Mouse (Mus musculus): Measurements from ENCODE around the gene Gnrhr. TPM values are rescaled to one million over a fixed set of nuclear protein-coding genes. Genes with fewer than 3 reads are reported as not detected.

Gene Gnrhr
- not detected in 2 replicates for total RNA-seq (2014; rRNA removed)
- polyA plus RNA-seq (2015; fragmentation: Nextera tagmentation; extraction: Ambion mirVana) = 0.20 TPM in 1 of 2 replicates, not detected in the other

GRCm38 (mm10) chr5:86197801-86198200 lies at the start of gene Gnrhr:
Gene Gnrhr (minus strand): TSS chr5:86197901.
- H3K36me3 ChIP-seq (ENCODE audit: insufficient read depth, low read length) = no peaks in the 10 kb centered on the region
- H3K4me3 ChIP-seq (ENCODE audit: low read length) = no peak within 1 kb of the TSS
- H3K27me3 ChIP-seq (ENCODE audit: insufficient read depth, low read length) = no peaks in the 10 kb centered on the region
- ATAC-seq (no peak), DNase-seq (ENCODE audit: low spot score) (no peak)
- TF ChIP-seq CTCF (IDR thresholded peaks at IDR 0.05; ENCODE audit: low read depth) = no peak
- H3K27ac ChIP-seq = no peak within 1 kb of the TSS
- no peaks in the 10 kb centered on the region for H3K4me1 ChIP-seq (ENCODE audit: insufficient read depth, low read length)
- no peaks in the 10 kb centered on the region for H3K9me3 ChIP-seq (ENCODE audit: low read length)
- WGBS = 91% methylated on average over 10 of the region's 10 CpGs
- H3K9ac ChIP-seq (replicated peaks; ENCODE audit: low read length) = no peak within 1 kb of the TSS
- H3K4me2 ChIP-seq (ENCODE audit: low read depth, low read length) = no peak within 1 kb of the TSS

DNA sequence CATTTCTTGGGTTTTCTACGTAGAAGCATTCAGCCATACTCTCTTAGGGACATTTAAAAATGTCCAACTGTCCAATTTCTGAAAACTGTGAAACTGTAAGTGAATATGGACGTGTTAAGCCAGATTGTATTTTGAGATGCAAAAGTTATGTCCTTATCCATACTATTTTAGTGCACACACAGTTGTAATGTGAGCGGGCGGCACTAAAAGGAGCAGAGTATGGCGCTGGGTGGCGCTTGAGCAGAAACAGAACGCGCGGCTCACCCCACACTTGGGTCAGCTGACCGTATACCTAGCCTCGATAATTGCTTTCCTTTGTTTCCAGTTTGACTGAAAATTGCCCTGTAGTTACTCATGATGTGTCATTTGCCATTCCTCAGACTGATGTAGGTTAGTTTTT lies 48.9 kb upstream of the Gnrhr start:
- H3K27ac ChIP-seq = no peak overlapping the region
- no peak overlapping the region for H3K9ac ChIP-seq (replicated peaks; ENCODE audit: low read length)
- H3K4me1 ChIP-seq (ENCODE audit: insufficient read depth, low read length) = no peaks in the 10 kb centered on the region
- no peak overlapping the region for H3K4me2 ChIP-seq (ENCODE audit: low read depth, low read length)
- H3K36me3 ChIP-seq (ENCODE audit: insufficient read depth, low read length) = no peaks in the 10 kb centered on the region
- ATAC-seq = no peak
- H3K27me3 ChIP-seq (ENCODE audit: insufficient read depth, low read length) = no peaks in the 10 kb centered on the region
- no peaks in the 10 kb centered on the region for H3K9me3 ChIP-seq (ENCODE audit: low read length)
- no peak for TF ChIP-seq CTCF (IDR thresholded peaks at IDR 0.05; ENCODE audit: low read depth)
- no peak overlapping the region for H3K4me3 ChIP-seq (ENCODE audit: low read length)
- WGBS = 91% methylated on average over 11 of the region's 11 CpGs
- DNase-seq (ENCODE audit: low spot score) = no peak

DNA sequence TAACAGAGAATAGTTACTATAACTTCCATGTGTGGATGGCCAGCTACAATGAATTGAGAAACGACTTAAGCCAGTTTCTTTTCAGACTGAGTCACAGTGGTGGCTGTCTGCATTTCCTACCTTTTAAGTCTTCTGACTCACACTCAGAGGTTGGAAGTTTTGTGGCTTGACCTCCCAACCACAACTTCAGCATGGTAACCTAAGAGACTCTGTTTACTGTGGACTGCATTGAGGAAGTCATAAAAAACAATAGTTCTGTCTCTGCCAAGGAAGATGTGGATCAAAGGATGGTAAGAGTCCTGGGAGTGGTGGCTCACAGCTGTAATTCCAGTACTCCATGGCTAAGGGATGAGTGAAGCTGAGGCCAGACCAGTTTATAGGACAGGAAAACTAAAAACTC lies 47.2 kb upstream of the Gnrhr start:
- H3K36me3 ChIP-seq (ENCODE audit: insufficient read depth, low read length) = no peaks in the 10 kb centered on the region
- no peaks in the 10 kb centered on the region for H3K9me3 ChIP-seq (ENCODE audit: low read length)
- DNase-seq (ENCODE audit: low spot score) (no peak), ATAC-seq (no peak)
- 58% methylated on average over 1 of the region's 1 CpGs for WGBS
- H3K4me2 ChIP-seq (ENCODE audit: low read depth, low read length) = no peak overlapping the region
- H3K4me3 ChIP-seq (ENCODE audit: low read length) = no peak overlapping the region
- H3K27me3 ChIP-seq (ENCODE audit: insufficient read depth, low read length) = no peaks in the 10 kb centered on the region
- no peak overlapping the region for H3K27ac ChIP-seq
- no peak overlapping the region for H3K9ac ChIP-seq (replicated peaks; ENCODE audit: low read length)
- H3K4me1 ChIP-seq (ENCODE audit: insufficient read depth, low read length) = no peaks in the 10 kb centered on the region
- TF ChIP-seq CTCF (IDR thresholded peaks at IDR 0.05; ENCODE audit: low read depth) = no peak

DNA sequence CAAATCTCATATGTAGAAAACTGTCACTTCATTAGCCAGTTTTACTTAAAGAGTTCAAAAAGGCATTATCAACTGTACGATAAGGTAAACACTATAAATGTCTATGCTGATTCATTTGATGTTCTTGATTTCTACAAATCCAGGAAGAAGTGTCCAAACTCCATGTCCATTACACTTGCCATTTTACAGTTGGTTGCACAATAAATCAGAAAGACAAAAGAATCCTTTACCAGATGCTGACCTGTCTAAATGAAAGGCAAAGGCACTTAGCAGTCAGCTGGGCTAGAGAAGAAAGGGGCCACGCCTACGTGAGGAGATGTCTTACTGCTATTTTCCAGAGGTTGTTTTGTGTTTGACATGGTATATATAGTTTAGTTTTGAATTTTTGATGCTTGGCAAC lies 46.6 kb upstream of the Gnrhr start:
- Histone ChIP-seq H3K27me3 (ENCODE audit: insufficient read depth, low read length) (no peaks in the 10 kb centered on the region), H3K4me3 (ENCODE audit: low read length) (no peak overlapping the region), H3K36me3 (ENCODE audit: insufficient read depth, low read length) (no peaks in the 10 kb centered on the region), H3K4me2 (ENCODE audit: low read depth, low read length) (no peak overlapping the region), H3K9me3 (ENCODE audit: low read length) (no peaks in the 10 kb centered on the region), H3K9ac (replicated peaks; ENCODE audit: low read length) (no peak overlapping the region), H3K4me1 (ENCODE audit: insufficient read depth, low read length) (no peaks in the 10 kb centered on the region), H3K27ac (no peak overlapping the region)
- no peak for DNase-seq (ENCODE audit: low spot score)
- WGBS = 84% methylated on average over 3 of the region's 3 CpGs
- TF ChIP-seq CTCF (IDR thresholded peaks at IDR 0.05; ENCODE audit: low read depth) = no peak
- no peak for ATAC-seq

DNA sequence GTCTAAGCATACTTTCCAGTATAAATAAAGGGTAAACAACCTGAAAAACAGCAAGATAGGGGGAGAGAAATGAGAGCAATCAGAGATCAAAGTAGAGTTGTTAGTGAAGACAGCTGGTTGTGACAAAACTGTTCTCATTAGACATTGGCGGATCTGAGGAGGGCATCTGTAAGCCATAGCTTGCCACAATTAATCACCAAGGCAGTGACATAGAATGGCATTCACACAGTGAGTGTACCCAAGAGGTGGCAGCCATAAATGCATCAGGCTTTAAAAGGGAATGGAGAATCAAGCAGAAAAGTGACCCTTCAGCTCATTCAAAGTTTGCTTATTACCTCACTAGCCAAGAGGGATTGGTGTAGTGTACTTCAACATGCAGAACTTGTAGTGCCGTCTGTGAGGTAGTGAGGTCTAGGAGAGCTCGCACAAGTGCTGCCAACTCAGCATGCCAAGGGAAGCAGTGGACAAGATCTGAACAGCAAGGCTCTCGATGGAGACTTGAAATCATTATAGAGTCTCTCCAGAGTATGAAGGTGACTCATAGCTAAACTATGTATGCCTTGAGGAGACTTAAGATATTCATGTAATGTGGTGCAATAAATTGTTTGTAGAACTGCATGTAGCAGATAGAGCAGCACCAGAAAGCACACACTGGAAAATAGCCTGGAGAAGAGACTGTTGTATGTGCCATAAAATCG lies 29.6 kb upstream of the Gnrhr start:
- DNase-seq (ENCODE audit: low spot score) = no peak
- H3K9ac ChIP-seq (replicated peaks; ENCODE audit: low read length) = no peak overlapping the region
- no peak for ATAC-seq
- H3K4me2 ChIP-seq (ENCODE audit: low read depth, low read length) = no peak overlapping the region
- no peaks in the 10 kb centered on the region for H3K27me3 ChIP-seq (ENCODE audit: insufficient read depth, low read length)
- H3K4me3 ChIP-seq (ENCODE audit: low read length) = no peak overlapping the region
- H3K9me3 ChIP-seq (ENCODE audit: low read length) = no peaks in the 10 kb centered on the region
- TF ChIP-seq CTCF (IDR thresholded peaks at IDR 0.05; ENCODE audit: low read depth) = no peak
- no peaks in the 10 kb centered on the region for H3K4me1 ChIP-seq (ENCODE audit: insufficient read depth, low read length)
- WGBS = 78% methylated on average over 5 of the region's 5 CpGs
- H3K27ac ChIP-seq = no peak overlapping the region
- no peaks in the 10 kb centered on the region for H3K36me3 ChIP-seq (ENCODE audit: insufficient read depth, low read length)

DNA sequence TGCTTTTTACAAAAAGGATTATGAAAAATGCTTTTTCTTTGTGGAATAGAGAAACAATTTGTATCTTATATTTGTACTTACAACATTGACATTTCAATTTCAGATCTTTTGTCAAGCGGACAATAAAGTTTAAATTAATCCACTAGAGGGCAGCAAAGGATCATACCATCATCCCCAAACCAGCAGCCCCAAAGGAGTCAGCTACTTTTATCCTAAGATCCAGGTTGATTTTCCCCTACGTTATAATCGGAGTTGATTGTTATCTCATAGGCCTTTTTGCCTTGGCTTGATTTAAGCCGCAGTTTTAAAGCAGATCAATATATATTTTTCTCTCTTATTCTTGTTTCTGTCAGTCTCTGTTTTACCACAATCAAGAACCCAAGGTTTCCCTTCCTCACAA lies 6.3 kb downstream of the Gnrhr start:
- ATAC-seq (0 out of 2 replicates have a peak, but pooled peaks have one; percentile 59), DNase-seq (ENCODE audit: low spot score) (peak; percentile 85)
- no peak overlapping the region for H3K9ac ChIP-seq (replicated peaks; ENCODE audit: low read length)
- H3K27ac ChIP-seq = no peak overlapping the region
- no peaks in the 10 kb centered on the region for H3K4me1 ChIP-seq (ENCODE audit: insufficient read depth, low read length)
- 14% methylated on average over 4 of the region's 4 CpGs for WGBS
- no peaks in the 10 kb centered on the region for H3K36me3 ChIP-seq (ENCODE audit: insufficient read depth, low read length)
- no peak overlapping the region for H3K4me3 ChIP-seq (ENCODE audit: low read length)
- H3K9me3 ChIP-seq (ENCODE audit: low read length) = no peaks in the 10 kb centered on the region
- no peak overlapping the region for H3K4me2 ChIP-seq (ENCODE audit: low read depth, low read length)
- peak; percentile 76 for TF ChIP-seq CTCF (IDR thresholded peaks at IDR 0.05; ENCODE audit: low read depth)
- no peaks in the 10 kb centered on the region for H3K27me3 ChIP-seq (ENCODE audit: insufficient read depth, low read length)

- WGBS = 27% methylated on average over 5 of the region's 5 CpGs
- DNase-seq (ENCODE audit: low spot score) (peak; percentile 71), ATAC-seq (peak; percentile 56; the same call in 1 of the 2 replicates)
- TF ChIP-seq CTCF (IDR thresholded peaks at IDR 0.05; ENCODE audit: low read depth) = peak; percentile 64
- H3K36me3 ChIP-seq (ENCODE audit: insufficient read depth, low read length) = no peaks in the 10 kb centered on the region
- no peaks in the 10 kb centered on the region for H3K4me1 ChIP-seq (ENCODE audit: insufficient read depth, low read length)
- H3K27me3 ChIP-seq (ENCODE audit: insufficient read depth, low read length) = no peaks in the 10 kb centered on the region
- no peak overlapping the region for H3K4me3 ChIP-seq (ENCODE audit: low read length)
- no peak overlapping the region for H3K27ac ChIP-seq
- no peak overlapping the region for H3K9ac ChIP-seq (replicated peaks; ENCODE audit: low read length)
- H3K9me3 ChIP-seq (ENCODE audit: low read length) = no peaks in the 10 kb centered on the region
- H3K4me2 ChIP-seq (ENCODE audit: low read depth, low read length) = no peak overlapping the region
Measured at GRCm38 (mm10) chr5:86190770-86191169, 6.9 kb downstream of the Gnrhr start.
